Mouse (Mus musculus): ENCODE measurements around the gene Tmem263.
A peak's percentile ranks its signal among the peaks of the same experiment; 100 is the strongest.

Tmem263 gene

DNA sequence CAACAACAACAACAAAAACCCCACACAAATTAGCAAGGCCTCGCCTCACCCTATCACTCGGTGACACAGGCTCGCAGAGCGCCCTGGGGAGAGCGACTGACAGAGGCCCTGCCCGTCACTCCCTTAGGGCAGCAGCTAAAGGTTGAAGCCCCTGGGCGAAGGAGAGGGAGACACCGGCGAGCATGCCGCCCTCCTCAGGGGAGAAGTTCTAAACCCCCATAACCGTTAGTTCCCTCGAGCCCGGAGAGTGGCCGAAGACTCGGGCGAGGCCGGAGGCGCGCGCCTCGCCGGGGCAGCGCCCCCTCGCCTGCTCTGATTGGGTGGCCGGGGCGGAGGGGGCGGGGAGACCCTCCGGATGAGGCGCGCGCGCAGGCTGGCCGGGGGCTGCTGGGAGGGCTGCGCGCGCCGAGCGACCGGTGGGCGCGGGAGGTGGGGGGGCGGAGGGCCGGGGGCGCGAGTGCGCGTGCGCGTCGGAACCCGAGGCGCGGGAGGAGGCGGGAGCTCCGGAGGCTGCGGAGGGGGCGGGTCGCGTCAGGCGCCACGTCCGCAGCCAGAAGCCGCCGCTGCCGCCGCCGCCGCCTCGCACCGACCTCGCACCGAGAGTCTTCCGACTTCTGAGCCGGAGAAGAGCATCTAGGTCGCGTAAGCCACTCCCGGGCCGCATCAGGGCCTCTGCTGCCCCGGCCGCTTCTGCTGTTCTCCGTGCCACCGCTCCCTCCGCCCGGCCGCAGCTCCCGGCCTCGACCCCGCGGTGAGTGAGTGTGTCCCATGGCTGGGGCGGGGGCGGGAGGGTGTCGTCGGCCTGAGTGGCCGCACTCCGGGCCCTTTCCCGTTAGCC is at the start of gene Tmem263, which contains the start of gene Fhl4:
Gene Tmem263, plus strand, starts transcription at position 381 of the 838 bp plus-strand sequence.
Gene Fhl4, minus strand, starts transcription at position 249 of the 838 bp plus-strand sequence.
- peak; percentile 78 for DNase-seq (ENCODE audit: low spot score)

DNA sequence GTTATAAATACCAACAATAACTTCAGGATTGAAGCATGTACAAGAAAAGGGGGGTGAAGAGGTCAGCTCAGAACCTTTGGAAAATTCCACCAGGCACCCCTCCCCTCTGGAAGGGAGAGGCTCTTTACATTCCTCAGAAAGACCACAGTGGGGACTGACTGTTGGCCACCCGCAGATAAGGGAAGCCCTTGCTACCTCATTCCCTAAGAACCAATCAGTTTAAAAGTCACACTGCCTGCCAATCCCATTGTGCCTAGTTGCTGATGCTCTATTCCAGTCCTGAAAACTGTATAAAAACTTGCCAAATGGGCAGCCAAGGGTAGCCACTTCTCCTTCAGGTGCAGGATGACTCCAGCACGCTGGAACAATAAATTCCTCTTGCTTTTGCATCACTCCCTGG is 47.6 kb upstream of the Tmem263 start:
- DNase-seq (ENCODE audit: low spot score), result no peak

DNA sequence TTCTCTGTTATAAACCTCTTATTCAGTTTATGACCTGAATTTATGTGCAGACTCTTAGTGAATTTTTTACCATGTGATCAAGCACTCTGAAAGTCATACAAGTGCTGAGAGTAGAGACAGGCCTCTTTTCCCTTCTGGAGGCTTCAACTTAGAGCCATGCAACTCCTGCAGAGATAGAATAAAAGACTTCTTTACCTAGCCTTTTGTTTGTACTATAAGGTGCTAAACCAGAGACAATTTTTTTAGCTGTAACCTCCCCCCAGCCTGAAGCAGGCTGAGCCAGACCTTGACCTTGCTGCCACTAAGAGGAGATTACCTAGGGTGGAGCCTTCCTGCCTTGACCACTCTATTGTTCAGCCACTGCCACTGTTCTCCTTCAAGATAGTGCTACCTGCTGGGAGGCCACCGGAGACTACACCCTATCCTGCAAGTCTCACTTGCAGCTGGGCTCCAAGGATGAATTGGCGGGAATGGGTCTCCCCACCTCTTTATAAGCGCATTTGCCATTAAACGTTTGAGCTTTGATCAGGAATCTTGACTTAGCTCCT is 30.7 kb upstream of the Tmem263 start:
- no peak for DNase-seq (ENCODE audit: low spot score)

DNA sequence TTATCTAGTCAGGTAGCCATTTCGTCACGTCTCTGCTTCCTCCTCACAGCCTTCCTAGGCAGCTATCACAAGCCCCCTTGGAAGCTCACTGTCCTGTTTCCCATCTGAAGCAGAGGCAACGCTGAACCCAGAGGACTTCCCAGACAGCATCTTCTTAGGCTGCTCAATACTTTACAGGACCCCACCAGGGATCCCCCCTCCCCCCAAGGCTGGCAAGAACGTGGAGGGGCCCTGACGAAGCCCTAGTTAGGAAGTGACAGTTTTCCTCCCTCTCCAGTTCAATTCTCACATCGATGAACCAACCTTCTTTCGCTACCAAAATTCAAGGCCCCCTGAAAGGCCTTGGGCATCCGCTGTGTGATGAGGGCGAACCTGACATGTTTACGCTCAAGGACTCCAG is 586 bp upstream of the Tmem263 start:
- peak; percentile 7 for DNase-seq (ENCODE audit: low spot score)

DNA sequence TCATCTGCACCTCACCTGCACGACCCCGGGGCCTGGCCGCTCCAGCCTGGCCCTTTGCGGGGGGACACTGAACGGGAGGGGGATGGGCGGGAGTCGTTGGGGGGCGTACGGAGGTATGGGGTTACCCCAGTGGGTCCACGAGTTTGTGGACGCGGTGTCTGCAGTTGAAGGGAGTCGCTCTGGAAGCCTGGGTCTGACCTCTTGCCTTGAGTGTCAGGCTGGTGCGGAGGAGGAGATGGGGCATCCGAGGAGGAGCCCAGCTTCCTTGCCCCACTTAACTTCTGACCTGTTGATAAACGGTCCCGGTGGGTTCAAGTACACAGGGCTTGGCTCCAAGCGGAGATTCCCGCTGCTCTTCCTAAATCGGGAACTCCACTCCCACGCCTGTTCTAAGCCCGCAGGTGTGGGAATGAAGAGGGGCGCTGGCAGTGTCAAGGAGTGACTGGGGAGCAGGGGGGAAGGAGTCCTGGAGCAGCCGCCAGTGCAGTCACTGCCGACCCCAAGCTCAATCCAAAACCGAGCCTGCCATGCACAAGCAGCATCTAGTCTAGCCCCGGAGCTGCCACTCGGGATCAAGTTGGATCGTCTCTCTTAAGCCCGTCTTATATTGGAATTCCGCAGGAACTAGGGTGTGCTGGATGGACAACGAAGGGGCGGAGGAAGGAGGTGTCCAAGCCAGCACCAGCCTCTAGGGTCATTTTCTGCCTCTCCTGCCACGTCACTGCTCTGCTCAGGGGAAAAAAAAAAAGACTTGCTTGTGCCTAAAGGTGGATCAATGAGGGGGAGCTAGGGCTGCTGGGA is 858 bp downstream of the Tmem263 start:
- peak; percentile 6 for DNase-seq (ENCODE audit: low spot score)

DNA sequence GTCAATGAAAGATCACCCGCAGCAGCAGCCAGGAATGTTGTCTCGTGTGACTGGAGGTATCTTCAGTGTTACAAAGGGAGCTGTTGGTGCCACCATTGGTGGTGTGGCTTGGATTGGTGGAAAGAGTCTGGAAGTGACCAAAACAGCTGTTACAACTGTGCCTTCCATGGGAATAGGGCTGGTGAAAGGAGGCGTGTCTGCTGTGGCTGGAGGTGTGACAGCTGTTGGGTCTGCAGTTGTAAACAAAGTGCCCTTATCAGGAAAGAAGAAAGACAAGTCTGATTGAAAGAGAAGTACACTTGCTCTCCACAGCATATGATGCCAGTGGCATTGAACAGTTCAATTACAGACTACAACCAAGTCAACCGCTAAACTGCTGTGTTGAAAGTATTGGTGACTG is 12.0 kb downstream of the Tmem263 start:
- no peak for DNase-seq (ENCODE audit: low spot score)

DNA sequence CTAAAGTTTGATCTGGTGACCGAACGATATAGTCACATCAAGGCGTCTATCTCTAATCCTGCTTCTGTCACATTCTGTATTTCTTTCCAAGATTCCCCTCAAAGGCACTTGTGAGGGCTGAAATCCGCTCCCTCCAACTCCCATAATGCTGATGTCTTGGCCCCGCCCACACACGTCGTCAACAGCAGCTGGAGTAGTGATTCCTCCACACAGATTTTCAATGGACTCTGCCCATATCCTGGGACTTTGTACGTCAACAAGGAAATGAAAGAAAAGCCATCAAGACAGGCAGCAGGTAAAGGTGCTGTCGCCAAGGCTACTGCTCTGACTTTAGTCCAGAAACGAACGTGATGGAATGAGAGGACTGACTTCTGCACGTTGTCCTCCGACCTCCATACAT is 22.8 kb downstream of the Tmem263 start:
- DNase-seq (ENCODE audit: low spot score), result no peak

DNA sequence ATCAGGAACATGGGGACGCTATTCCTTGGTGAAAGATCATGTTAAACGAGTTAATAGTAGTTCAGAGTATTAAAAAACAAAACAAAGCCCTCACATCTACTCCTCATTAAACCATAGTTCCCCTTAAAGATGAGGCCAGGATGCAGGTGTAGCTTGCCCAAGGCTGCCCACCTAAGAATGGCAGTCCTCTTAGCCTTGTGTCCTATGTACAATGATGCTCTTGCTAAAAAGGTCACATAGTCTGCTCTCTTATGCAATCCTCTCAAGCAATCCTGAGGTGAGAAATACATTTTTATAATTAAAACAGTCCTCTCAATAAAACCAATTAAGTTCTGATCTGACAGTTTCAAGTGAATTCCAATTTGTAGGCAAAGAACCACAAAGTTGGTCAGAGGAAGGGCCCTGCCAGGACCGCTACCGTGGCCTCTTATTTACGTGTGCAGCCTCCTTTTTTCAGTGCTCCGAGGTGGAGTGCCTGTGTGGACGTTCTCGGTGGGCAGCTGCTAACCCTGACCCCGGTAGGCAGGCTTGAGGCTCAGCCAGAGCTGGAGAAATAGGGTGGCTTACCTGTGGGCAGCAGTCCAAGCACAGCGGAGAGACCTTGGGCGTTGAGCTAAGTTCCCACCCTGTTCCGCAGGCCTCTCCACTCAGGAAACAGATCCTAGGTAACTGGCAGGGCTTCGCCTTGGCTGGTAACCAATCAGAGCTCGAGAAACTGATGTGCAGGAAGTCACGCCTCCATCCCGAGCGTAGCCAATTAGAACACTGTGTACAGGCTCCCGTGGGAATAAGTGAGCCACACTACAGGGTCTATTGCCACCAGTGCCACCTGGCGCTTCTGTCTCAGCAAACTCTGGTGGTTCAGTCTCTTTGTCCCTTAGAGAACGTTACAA is 25.2 kb downstream of the Tmem263 start, which contains the start of gene Mterf2:
Gene Mterf2, minus strand, starts transcription at position 633 of the 893 bp plus-strand sequence.
- DNase-seq (ENCODE audit: low spot score), result peak; percentile 92

DNA sequence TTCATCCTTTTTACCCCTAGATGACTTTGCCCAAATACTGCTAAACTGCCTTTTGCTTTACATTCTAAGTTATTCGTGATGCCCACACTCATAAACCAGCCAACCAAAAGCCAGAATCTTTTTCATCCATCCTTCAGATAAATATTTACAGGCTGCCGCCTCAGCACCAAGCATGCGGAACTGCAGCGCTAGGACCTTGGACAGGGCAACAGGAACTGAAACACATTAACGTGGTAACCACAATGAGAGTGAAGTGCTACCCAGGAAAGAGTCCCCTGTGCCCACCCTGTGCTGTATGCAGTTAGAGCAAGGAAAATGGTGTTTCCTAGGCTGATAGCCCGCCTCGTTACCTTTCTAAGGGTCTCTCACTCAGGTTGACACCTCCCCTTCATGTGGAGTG is 26.0 kb downstream of the Tmem263 start:
- peak; percentile 45 for DNase-seq (ENCODE audit: low spot score)

DNA sequence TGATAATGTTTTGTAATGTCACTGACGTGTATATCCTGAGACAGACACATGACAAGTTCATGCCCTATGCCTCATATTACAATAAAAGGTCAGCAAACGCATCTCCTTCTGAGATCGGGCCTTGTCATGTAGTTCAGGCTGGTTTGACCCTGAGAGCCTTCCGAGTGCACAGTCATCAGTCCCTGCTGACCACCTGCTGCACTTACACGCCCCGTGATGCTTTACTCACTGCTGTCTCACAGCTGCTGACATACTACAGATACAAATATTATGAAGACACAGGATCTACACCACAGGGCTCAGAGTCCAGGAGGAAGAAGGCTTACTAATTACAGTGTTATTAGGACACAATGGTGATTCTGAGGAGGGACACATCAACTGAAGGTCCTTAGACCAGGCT is 34.1 kb downstream of the Tmem263 start:
- no peak for DNase-seq (ENCODE audit: low spot score)

DNA sequence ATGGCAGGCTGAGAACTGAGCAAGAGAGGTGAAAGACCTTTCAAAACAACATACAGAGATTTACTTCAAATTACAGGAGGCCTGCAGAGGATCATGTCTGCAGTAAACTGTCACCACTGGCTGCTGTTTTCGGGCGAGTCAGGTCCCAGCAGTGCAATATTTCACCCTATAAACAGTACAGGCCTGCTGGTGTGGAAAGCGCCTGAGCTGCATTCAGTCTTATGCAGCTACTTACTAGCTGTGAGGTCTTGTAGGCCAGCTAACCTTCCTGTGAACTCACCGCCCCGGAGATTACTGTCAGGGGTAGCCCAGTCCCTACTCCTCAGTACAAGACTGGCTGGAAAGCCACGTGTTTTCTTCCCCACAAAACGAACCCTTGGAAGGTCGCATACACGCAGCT is 39.0 kb downstream of the Tmem263 start:
- DNase-seq (ENCODE audit: low spot score), result no peak

DNA sequence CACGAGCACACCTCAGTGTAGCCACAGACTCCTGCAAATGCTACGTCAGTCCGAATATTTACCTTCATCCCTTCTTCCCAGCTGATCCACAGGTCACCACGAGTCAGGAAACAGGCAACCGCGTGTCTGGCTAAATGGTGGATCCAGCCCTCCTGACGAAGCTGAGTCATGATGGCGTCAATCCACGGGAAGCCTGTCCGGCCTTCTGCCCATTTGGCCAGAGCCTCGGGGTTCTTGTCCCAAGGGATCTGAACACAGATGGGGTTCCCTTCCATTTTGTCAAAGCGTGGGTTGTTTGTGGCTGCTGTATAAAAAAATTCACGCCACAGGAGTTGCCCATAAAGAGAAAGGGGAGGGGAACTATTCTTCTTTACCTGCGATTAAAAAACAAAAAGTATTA is 43.9 kb downstream of the Tmem263 start:
- DNase-seq (ENCODE audit: low spot score), result no peak

DNA sequence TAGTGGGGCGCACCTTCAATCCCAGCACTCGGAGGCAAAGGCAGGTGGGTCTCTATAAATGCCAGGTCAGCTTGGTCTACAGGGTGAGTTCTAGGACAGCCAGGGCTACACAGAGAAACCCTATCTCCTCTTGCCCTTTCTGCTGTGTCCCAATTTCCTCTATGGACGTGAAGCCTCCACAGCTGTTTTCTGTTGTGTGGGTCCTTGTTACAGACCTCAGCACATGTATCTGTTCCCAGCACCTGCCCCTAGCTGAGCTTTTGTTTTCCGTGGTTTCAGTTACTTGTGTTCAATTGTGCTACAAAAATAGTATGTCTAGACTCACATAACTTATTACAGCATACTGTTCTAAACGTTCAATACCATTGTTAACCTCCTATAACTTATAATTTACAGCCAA is 46.8 kb downstream of the Tmem263 start:
- DNase-seq (ENCODE audit: low spot score), result no peak

DNA sequence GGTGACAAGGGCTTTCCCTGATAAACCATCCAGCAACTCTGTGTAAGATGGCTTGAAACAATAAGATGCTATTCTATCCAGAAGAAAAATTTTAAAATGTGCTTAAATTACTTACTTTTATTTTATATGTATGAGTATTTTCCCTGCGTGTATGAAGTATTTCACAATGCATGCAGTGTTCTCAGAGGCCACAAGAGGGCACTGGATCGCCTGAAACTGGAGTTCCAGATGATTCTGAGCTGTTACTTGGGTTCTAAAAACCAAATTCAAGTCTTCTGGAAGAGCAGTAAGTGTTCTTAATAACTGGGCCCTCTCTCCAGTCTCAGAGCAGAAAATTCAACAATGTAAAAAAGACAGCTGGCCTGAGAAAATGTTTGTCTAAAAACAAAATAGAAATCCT is 51.8 kb downstream of the Tmem263 start:
- DNase-seq (ENCODE audit: low spot score), result peak; percentile 65

DNA sequence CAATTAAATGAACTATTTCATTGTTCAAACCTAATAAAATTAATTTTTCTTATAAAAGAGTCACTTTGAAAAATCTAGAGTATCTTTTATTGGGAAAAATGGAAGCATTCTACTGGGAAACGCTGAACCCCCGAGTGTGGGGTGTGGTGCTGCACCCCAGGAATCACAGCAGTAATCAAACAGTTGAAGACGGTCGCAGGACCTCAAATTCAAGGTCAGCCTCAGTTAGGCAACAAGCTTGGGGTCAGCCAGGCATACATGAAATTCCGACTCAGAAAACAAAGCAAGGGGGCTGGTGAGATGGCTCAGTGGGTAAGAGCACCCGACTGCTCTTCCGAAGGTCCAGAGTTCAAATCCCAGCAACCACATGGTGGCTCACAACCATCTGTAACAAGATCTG is 55.0 kb downstream of the Tmem263 start:
- no peak for DNase-seq (ENCODE audit: low spot score)

DNA sequence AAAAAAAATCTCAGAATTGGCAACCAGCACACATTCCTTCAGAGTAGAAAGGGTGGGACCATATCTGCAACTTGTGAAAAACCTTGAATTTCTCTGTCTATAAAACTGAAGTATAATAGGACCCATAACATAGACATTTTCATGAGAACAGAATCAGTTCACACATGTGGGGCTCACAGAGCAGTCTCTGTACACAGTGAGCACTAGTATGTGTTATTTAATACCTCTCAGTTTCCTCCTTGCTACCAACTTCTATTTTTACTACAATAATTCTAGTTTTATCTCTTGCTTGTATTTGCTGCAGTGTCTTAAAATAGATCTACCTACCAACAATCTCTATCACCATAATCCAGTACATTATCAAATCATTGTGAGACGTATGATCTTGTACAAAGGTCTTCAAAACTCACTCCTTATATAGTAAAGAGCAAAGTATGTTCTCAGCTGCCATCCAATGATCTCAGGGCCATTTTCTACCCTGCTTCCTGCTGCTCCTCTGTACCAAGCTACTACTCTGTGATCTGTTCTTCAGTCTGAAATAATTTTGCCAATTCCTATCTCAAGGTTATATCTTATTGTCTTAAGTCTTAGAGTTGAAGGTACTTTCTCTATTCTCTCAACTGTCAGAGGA is 57.7 kb downstream of the Tmem263 start:
- no peak for DNase-seq (ENCODE audit: low spot score)

DNA sequence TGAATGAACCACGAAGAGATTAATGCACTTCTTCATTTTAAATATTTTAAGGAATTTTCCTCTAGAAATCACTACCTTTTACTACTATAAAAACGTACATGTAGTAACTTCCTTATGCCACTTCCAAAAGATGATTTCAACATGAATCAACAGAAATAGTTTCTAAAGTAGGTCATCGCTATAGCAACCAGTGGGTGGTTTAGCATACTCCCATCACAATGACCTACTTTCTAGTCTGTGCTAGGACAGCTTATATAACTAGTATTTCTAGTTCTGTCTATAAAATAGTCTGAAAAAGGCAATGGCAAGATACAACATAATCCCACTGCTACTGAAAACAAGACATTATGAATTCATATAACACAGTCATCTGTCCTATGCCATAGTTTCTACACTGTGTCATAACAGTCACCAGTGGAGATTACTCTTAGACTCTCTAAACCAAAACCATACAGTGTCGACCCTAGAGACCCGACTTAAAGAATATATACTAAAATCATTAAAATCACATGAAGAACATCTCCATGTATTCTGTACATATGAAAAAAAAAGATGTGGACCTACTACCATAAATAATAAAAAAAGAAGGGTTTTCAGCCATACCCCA is 59.4 kb downstream of the Tmem263 start:
- no peak for DNase-seq (ENCODE audit: low spot score)

DNA sequence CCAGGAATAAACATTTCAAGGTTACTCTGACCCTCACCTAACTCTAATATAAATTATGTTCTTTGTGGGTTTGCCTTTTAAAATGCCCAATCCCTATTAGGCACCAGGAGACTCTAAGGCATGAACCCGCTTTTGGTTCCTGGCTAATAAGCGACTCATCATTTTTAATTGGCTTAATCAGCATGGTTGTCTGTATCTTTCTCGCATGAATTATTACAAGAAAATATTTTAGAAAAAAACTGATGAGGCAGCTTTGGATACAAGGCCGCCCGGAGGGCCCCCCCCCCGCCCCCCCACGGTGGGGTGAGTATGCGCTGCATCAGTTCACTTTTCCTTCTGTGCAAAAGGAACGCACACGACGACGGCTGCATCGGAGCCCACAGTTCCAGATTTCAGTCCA is 62.4 kb downstream of the Tmem263 start:
- DNase-seq (ENCODE audit: low spot score), result no peak

DNA sequence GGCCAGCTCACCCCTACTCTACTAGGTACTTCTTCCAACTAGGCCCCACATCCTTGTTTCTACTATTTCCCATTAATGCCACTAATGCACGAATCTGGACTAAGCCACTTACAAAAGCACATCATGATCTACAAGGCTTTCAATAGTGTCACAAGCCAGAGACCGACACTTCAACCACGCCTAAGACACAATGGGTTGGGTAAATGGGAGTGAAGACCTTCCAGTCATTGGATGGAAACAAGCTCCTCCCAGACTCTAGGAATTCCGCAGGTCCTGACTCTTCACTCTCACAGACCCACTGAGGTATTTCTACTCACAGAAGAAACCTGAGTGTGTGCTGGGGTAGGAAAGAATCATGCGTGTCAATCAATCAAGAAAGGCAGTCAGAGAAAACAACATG is 62.9 kb downstream of the Tmem263 start:
- no peak for DNase-seq (ENCODE audit: low spot score)

All from urinary bladder, postnatal 14 days (tissue).